Comparison of ENCODE assay signal across 13 mouse cellular contexts in the genomic region with DNA sequence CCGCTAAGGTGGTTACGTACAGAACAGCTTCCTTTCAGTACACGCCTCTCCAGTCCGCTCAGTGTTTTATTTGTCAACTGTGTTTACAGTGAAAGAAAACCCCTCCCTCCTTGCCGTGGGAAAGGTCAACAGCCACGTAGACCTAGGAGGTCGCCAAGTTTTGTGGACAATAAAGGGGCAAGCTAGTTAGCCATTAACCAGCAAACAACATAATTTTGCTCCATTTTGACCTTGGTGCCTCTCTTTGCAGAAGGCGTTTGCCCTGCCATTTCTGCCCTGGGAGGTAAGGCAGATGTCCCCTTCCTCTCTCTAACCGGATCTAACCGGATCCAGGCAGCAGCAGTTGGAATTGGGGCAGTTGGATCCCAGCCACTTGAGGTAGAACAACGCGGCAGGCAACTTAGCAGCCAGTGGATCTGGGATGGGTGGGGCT. TPM values are rescaled to one million over a fixed set of nuclear protein-coding genes. Genes with fewer than 3 reads are reported as not detected.
DNase-seq lines count a peak whose midpoint lies in the region; ATAC-seq and TF ChIP-seq lines count a peak whose summit lies in the region.
"Had no signal": no experiment of that assay in that cellular context is flagged by ENCODE, and none has a peak within 500 bp of the region (broad histone marks: within the 10 kb centered on the region; RNA-seq: fewer than 3 reads in every experiment).

No protein-coding gene starts in this region.

- peak overlapping the region; percentile 47 for H3K4me2 ChIP-seq in intestine, postnatal 0 days (replicated peaks; ENCODE audit: low read depth)
- no peak overlapping the region for H3K4me2 ChIP-seq in stomach, embryonic 14.5 days (replicated peaks; ENCODE audit: low read depth, low read length)
- H3K4me2 ChIP-seq in hindbrain, embryonic 16.5 days (ENCODE audit: low read length) = no peak overlapping the region
- no peak overlapping the region for H3K4me2 ChIP-seq in midbrain, embryonic 11.5 days
- H3K4me2 ChIP-seq: neural tube, embryonic 12.5 days had no signal

- H3K27me3 ChIP-seq in intestine, postnatal 0 days (replicated peaks; ENCODE audit: control insufficient read depth, insufficient read depth, low read length) = no peaks in the 10 kb centered on the region
- H3K27me3 ChIP-seq in stomach, embryonic 14.5 days (ENCODE audit: control insufficient read depth, insufficient read depth, low read length) = no peaks in the 10 kb centered on the region
- H3K27me3 ChIP-seq in hindbrain, embryonic 16.5 days (replicated peaks; ENCODE audit: control insufficient read depth, insufficient read depth, low read length) = no peaks in the 10 kb centered on the region
- H3K27me3 ChIP-seq in midbrain, embryonic 11.5 days (ENCODE audit: control insufficient read depth, insufficient read depth, low read length) = no peaks in the 10 kb centered on the region
- H3K27me3 ChIP-seq: neural tube, embryonic 12.5 days had no signal

- TF ChIP-seq CTCF in intestine, postnatal 0 days (IDR thresholded peaks at IDR 0.05; ENCODE audit: low read depth) = no peak

- no peaks in the 10 kb centered on the region for H3K36me3 ChIP-seq in intestine, postnatal 0 days (ENCODE audit: control insufficient read depth, insufficient read depth)
- H3K36me3 ChIP-seq in stomach, embryonic 14.5 days (ENCODE audit: control insufficient read depth, insufficient read depth, low read length) = no peaks in the 10 kb centered on the region
- no peaks in the 10 kb centered on the region for H3K36me3 ChIP-seq in hindbrain, embryonic 16.5 days (ENCODE audit: control insufficient read depth, insufficient read depth, low read length)
- H3K36me3 ChIP-seq in midbrain, embryonic 11.5 days (ENCODE audit: control insufficient read depth, insufficient read depth, low read length) = no peaks in the 10 kb centered on the region
- H3K36me3 ChIP-seq: neural tube, embryonic 12.5 days had no signal

- H3K9ac ChIP-seq in intestine, postnatal 0 days (ENCODE audit: low read depth, low read length) = no peak overlapping the region
- H3K9ac ChIP-seq in stomach, embryonic 14.5 days (replicated peaks; ENCODE audit: low read depth, low read length) = no peak overlapping the region
- no peak overlapping the region for H3K9ac ChIP-seq in hindbrain, embryonic 16.5 days (ENCODE audit: low read depth, low read length)
- H3K9ac ChIP-seq in midbrain, embryonic 11.5 days (ENCODE audit: low read length) = no peak overlapping the region
- H3K9ac ChIP-seq: neural tube, embryonic 12.5 days had no signal

- H3K4me1 ChIP-seq in intestine, postnatal 0 days (replicated peaks; ENCODE audit: control insufficient read depth, insufficient read depth, low read length) = no peaks in the 10 kb centered on the region
- H3K4me1 ChIP-seq in stomach, embryonic 14.5 days (ENCODE audit: control insufficient read depth, insufficient read depth, low read length) = no peaks in the 10 kb centered on the region
- no peaks in the 10 kb centered on the region for H3K4me1 ChIP-seq in hindbrain, embryonic 16.5 days (ENCODE audit: control insufficient read depth, insufficient read depth, low read depth, low read length)
- no peaks in the 10 kb centered on the region for H3K4me1 ChIP-seq in midbrain, embryonic 11.5 days (ENCODE audit: control insufficient read depth, insufficient read depth, low read length)
- H3K4me1 ChIP-seq: neural tube, embryonic 12.5 days had no signal

- peak; percentile 83 for ATAC-seq in intestine, postnatal 0 days
- peak; percentile 40; the same call in 1 of the 2 replicates for ATAC-seq in stomach, embryonic 14.5 days (ENCODE audit: insufficient number of reproducible peaks, insufficient read depth, low FRiP score, low read depth)
- no peak for ATAC-seq in hindbrain, embryonic 16.5 days
- ATAC-seq in midbrain, embryonic 11.5 days (ENCODE audit: low FRiP score) = no peak
- ATAC-seq: hindbrain, postnatal 0 days had no signal

- H3K9me3 ChIP-seq in intestine, postnatal 0 days (ENCODE audit: control insufficient read depth) = no peaks in the 10 kb centered on the region
- no peaks in the 10 kb centered on the region for H3K9me3 ChIP-seq in stomach, embryonic 14.5 days (ENCODE audit: control insufficient read depth, low read depth, low read length)
- no peaks in the 10 kb centered on the region for H3K9me3 ChIP-seq in hindbrain, embryonic 16.5 days (ENCODE audit: control insufficient read depth, low read length)
- no peaks in the 10 kb centered on the region for H3K9me3 ChIP-seq in midbrain, embryonic 11.5 days (ENCODE audit: control insufficient read depth, low read length)
- H3K9me3 ChIP-seq: neural tube, embryonic 12.5 days had no signal

- 42% methylated on average over 12 of the region's 12 CpGs for WGBS in intestine, postnatal 0 days
- 68% methylated on average over 12 of the region's 12 CpGs for WGBS in stomach, embryonic 14.5 days
- WGBS in hindbrain, embryonic 16.5 days = 86% methylated on average over 12 of the region's 12 CpGs
- WGBS in midbrain, embryonic 11.5 days = 89% methylated on average over 12 of the region's 12 CpGs

- DNase-seq in heart, adult 11 months = peak; percentile 62
- no peak for DNase-seq in heart, adult 9 months (ENCODE audit: low spot score in 2 of 2)
- DNase-seq in kidney, postnatal 4 days = peak; percentile 27 to 53
- DNase-seq in urinary bladder, postnatal 10 days (ENCODE audit: low spot score) = no peak
- DNase-seq in midbrain, embryonic 11.5 days (ENCODE audit: low spot score, missing footprints) = no peak
- DNase-seq: cerebellum, adult 9-10 months; midbrain, embryonic 14.5 days; retina, postnatal 1 day had no signal

- H3K4me3 ChIP-seq in intestine, postnatal 0 days (ENCODE audit: low read depth, low read length) = peak overlapping the region; percentile 11; the same call in 1 of the 2 replicates
- H3K4me3 ChIP-seq in stomach, embryonic 14.5 days (ENCODE audit: low read depth, low read length) = no peak overlapping the region
- no peak overlapping the region for H3K4me3 ChIP-seq in hindbrain, embryonic 16.5 days (ENCODE audit: low read length)
- H3K4me3 ChIP-seq in midbrain, embryonic 11.5 days (ENCODE audit: low read depth, low read length) = no peak overlapping the region
- H3K4me3 ChIP-seq: neural tube, embryonic 12.5 days had no signal

- H3K27ac ChIP-seq in intestine, postnatal 0 days (ENCODE audit: low read depth, low read length) = no peak overlapping the region
- H3K27ac ChIP-seq in stomach, embryonic 14.5 days (ENCODE audit: low read length) = no peak overlapping the region
- H3K27ac ChIP-seq in hindbrain, embryonic 16.5 days (ENCODE audit: low read depth, low read length) = no peak overlapping the region
- no peak overlapping the region for H3K27ac ChIP-seq in midbrain, embryonic 11.5 days (ENCODE audit: low read depth, low read length)
- H3K27ac ChIP-seq: hindbrain, postnatal 0 days; neural tube, embryonic 12.5 days had no signal

RNA-seq across cellular contexts. Expression of gene Dnah6, which starts 10.7 kb away (rescaled TPM):
- polyA plus RNA-seq in intestine, postnatal 0 days (2015; fragmentation: Nextera tagmentation; extraction: Ambion mirVana) = 0.08 and 0.09 TPM in 2 replicates
- 0.04 and 0.09 TPM in 2 replicates for polyA plus RNA-seq in stomach, embryonic 14.5 days (2014; fragmentation: Nextera tagmentation; extraction: Ambion mirVana)
- 0.37 and 0.43 TPM in 2 replicates for polyA plus RNA-seq in hindbrain, embryonic 16.5 days (2015; fragmentation: Nextera tagmentation; extraction: Ambion mirVana)
- 0.04 and 0.05 TPM in 2 replicates for polyA plus RNA-seq in midbrain, embryonic 11.5 days (2014; fragmentation: Nextera tagmentation; extraction: Ambion mirVana)

RNA-seq across cellular contexts. Expression of gene Suclg1, which starts 16.0 kb away (rescaled TPM):
- 317 and 327 TPM in 2 replicates for polyA plus RNA-seq in intestine, postnatal 0 days (2015; fragmentation: Nextera tagmentation; extraction: Ambion mirVana)
- 170 and 179 TPM in 2 replicates for polyA plus RNA-seq in stomach, embryonic 14.5 days (2014; fragmentation: Nextera tagmentation; extraction: Ambion mirVana)
- 137 and 151 TPM in 2 replicates for polyA plus RNA-seq in hindbrain, embryonic 16.5 days (2015; fragmentation: Nextera tagmentation; extraction: Ambion mirVana)
- polyA plus RNA-seq in midbrain, embryonic 11.5 days (2014; fragmentation: Nextera tagmentation; extraction: Ambion mirVana) = 172 and 175 TPM in 2 replicates

Comparison
In these comparisons a context has a peak if more than half of its experiments do, and no peak if none do; other contexts are left out.
1. DNase-seq: peak in heart, adult 11 months (single experiment) and kidney, postnatal 4 days (2 of 2); none in heart, adult 9 months (0 of 2), urinary bladder, postnatal 10 days (single experiment) and midbrain, embryonic 11.5 days (single experiment).
2. ATAC-seq: peak in intestine, postnatal 0 days (single experiment) and stomach, embryonic 14.5 days (single experiment); none in hindbrain, embryonic 16.5 days (single experiment) and midbrain, embryonic 11.5 days (single experiment).